Mouse (Mus musculus) hindbrain, embryonic 12.5 days (tissue): ENCODE results near the gene Dpy19l2. TPM values are rescaled to one million over a fixed set of nuclear protein-coding genes. Genes with fewer than 3 reads are reported as not detected.

Source experiments
- ATAC-seq: fragments of 200-750 bp; cut with Nextera tagmentation; 2 replicates; pipeline ENCODE4 v1.8.0; 2017; ENCODE audit warnings: moderate TSS enrichment; ENCODE audit not compliant: low FRiP score
- H3K27ac ChIP-seq: fragments of 300-500 bp; sonication (generic); 2 replicates; pipeline ENCODE4 v1.5.1; 2016; ENCODE audit warnings: mild to moderate bottlenecking
- H3K27me3 ChIP-seq: fragments of 300-500 bp; sonication (generic); 2 replicates; pipeline ENCODE4 v1.6.1; 2016; ENCODE audit warnings: mild to moderate bottlenecking
- H3K36me3 ChIP-seq: fragments of 300-500 bp; sonication (generic); 2 replicates; pipeline ENCODE4 v1.6.1; 2016; ENCODE audit warnings: mild to moderate bottlenecking
- H3K4me1 ChIP-seq: fragments of 300-500 bp; sonication (generic); 2 replicates; pipeline ENCODE4 v1.6.1; 2016
- H3K4me2 ChIP-seq: fragments of 300-500 bp; sonication (generic); replicated peaks from 2 replicates; pipeline ENCODE4 v1.6.1; 2016; ENCODE audit warnings: mild to moderate bottlenecking
- H3K4me3 ChIP-seq: fragments of 300-500 bp; sonication (generic); 2 replicates; pipeline ENCODE4 v1.5.1; 2016; ENCODE audit warnings: mild to moderate bottlenecking
- H3K9ac ChIP-seq: fragments of 300-500 bp; sonication (generic); 2 replicates; pipeline ENCODE4 v1.6.1; 2016; ENCODE audit warnings: mild to moderate bottlenecking, moderate library complexity
- H3K9me3 ChIP-seq: fragments of 300-500 bp; sonication (generic); replicated peaks from 2 replicates; pipeline ENCODE4 v1.6.1; 2016; ENCODE audit warnings: mild to moderate bottlenecking
- WGBS: fragments of 180-500 bp; shearing (Covaris S2); methylation state at CpG from one replicate; pipeline ENCODE4 v1.1.7; 2016; 5-methylcytosine and 5-hydroxymethylcytosine counted together
- polyA plus RNA-seq: library from polyadenylated mRNA; unstranded; fragments of >200 nt; fragmentation: Nextera tagmentation; extraction: Ambion mirVana; gene quantifications from 2 replicates; pipeline ENCODE4 v1.2.1, GENCODE M21; 2016

Gene Dpy19l2
- polyA plus RNA-seq, 1 experiment from 2014 or later, result 0.25 TPM

- H3K36me3 ChIP-seq, result no peaks in the 10 kb centered on the region
- H3K4me1 ChIP-seq, result no peaks in the 10 kb centered on the region
- ATAC-seq, result no peak
- no peaks in the 10 kb centered on the region for H3K9me3 ChIP-seq
- no peak overlapping the region for H3K27ac ChIP-seq
- H3K4me2 ChIP-seq, result no peak overlapping the region
- H3K27me3 ChIP-seq, result no peaks in the 10 kb centered on the region
- WGBS, result 89% methylated on average over 4 of the region's 4 CpGs
- no peak overlapping the region for H3K4me3 ChIP-seq
- H3K9ac ChIP-seq, result no peak overlapping the region
Measured at GRCm38 (mm10) chr9:24508880-24509279, 187.2 kb downstream of the Dpy19l2 start.

Other genes with a start within 250 kb of the Dpy19l2 start
- gene Dpy19l1, start 193.2 kb downstream of the Dpy19l2 start, polyA plus RNA-seq, result 16.3 and 17.0 TPM in 2 replicates
- gene Cypt4, start 71.1 kb downstream of the Dpy19l2 start, polyA plus RNA-seq, result not detected in 2 replicates
- 3.0 and 3.1 TPM in 2 replicates for gene Tbx20, start 78.0 kb upstream of the Dpy19l2 start, polyA plus RNA-seq